Mouse (Mus musculus) liver, embryonic 13.5 days (tissue): ENCODE measurements at regions not wholly inside any gene's neighbourhood (a gene's known extent, or its start where the extent isn't known, plus 50 kb on each side); places are given as distances from the start of the nearest gene placed in this dataset.
"Not testable (repeated sequence)": the region's sequence is repeated elsewhere in the genome, so short reads cannot be mapped to it uniquely, and the experiment has no call there.

ENCODE experiments used
- ATAC-seq: fragments of 200-750 bp; cut with Nextera tagmentation; 2 replicates; pipeline ENCODE4 v1.8.0; 2017; ENCODE audit warnings: low read depth, mild to moderate bottlenecking, moderate number of reproducible peaks, moderate library complexity
- DNase-seq: peaks from one replicate; pipeline ENCODE4 v3.0.0; 2022
- H3K27ac ChIP-seq: fragments of 300-500 bp; sonication (generic); 2 replicates; pipeline ENCODE4 v1.5.1; 2015; ENCODE audit warnings: moderate library complexity, mild to moderate bottlenecking, inconsistent platforms
- H3K27me3 ChIP-seq: fragments of 300-500 bp; sonication (generic); 2 replicates; pipeline ENCODE4 v1.6.1; 2015; ENCODE audit warnings: mild to moderate bottlenecking, inconsistent platforms
- H3K36me3 ChIP-seq: fragments of 300-500 bp; sonication (generic); 2 replicates; pipeline ENCODE4 v1.6.1; 2015; ENCODE audit warnings: mild to moderate bottlenecking, inconsistent platforms
- H3K4me1 ChIP-seq: fragments of 300-500 bp; sonication (generic); replicated peaks from 2 replicates; pipeline ENCODE4 v1.6.1; 2015; ENCODE audit warnings: inconsistent platforms
- H3K4me2 ChIP-seq: fragments of 300-500 bp; sonication (generic); 2 replicates; pipeline ENCODE4 v1.6.1; 2015; ENCODE audit warnings: inconsistent platforms, mild to moderate bottlenecking, moderate library complexity
- H3K4me3 ChIP-seq: fragments of 300-500 bp; sonication (generic); replicated peaks from 2 replicates; pipeline ENCODE4 v1.5.1; 2015; ENCODE audit warnings: mild to moderate bottlenecking, inconsistent platforms
- H3K9ac ChIP-seq: fragments of 300-500 bp; sonication (generic); 2 replicates; pipeline ENCODE4 v1.6.1; 2015; ENCODE audit warnings: mild to moderate bottlenecking, inconsistent platforms
- H3K9me3 ChIP-seq: fragments of 300-500 bp; sonication (generic); replicated peaks from 2 replicates; pipeline ENCODE4 v1.6.1; 2016; ENCODE audit warnings: inconsistent platforms
- WGBS: fragments of 180-500 bp; shearing (Covaris S2); methylation state at CpG from one replicate; pipeline ENCODE4 v1.1.7; 2015; ENCODE audit not compliant: insufficient replicate concordance; 5-methylcytosine and 5-hydroxymethylcytosine counted together

GRCm38 (mm10) chr12:32122915-32123314 is 61.8 kb upstream of the Prkar2b start:
- peaks cover 45% of the 10 kb centered on the region for H3K4me1 ChIP-seq
- peak overlapping the region; percentile 100 for H3K27ac ChIP-seq
- peak overlapping the region; percentile 92 for H3K9ac ChIP-seq
- ATAC-seq (peak; percentile 94), DNase-seq (peak; percentile 85)
- no peaks in the 10 kb centered on the region for H3K27me3 ChIP-seq
- 7% methylated on average over 2 of the region's 2 CpGs for WGBS
- peak overlapping the region; percentile 73 for H3K4me2 ChIP-seq
- H3K9me3 ChIP-seq: no peaks in the 10 kb centered on the region
- H3K36me3 ChIP-seq: no peaks in the 10 kb centered on the region
- peak overlapping the region; percentile 67 for H3K4me3 ChIP-seq

- H3K4me3 ChIP-seq: peak overlapping the region; percentile 67
- not testable (repeated sequence) for H3K36me3 ChIP-seq, H3K27me3 ChIP-seq, H3K9me3 ChIP-seq, DNase-seq, ATAC-seq
- peak overlapping the region; percentile 73 for H3K4me2 ChIP-seq
- H3K4me1 ChIP-seq: peaks cover 41% of the 10 kb centered on the region
- whole genome bisulfite sequencing: 61% methylated on average over 1 of the region's 1 CpGs
- peak overlapping the region; percentile 92 for H3K9ac ChIP-seq
- H3K27ac ChIP-seq: peak overlapping the region; percentile 100
Measured at GRCm38 (mm10) chr12:32122007-32122406, 60.9 kb upstream of the Prkar2b start.

- Histone ChIP-seq H3K4me2 (peak overlapping the region; percentile 72), H3K9me3 (no peaks in the 10 kb centered on the region), H3K4me3 (peak overlapping the region; percentile 55), H3K36me3 (peaks cover 69% of the 10 kb centered on the region), H3K27ac (peak overlapping the region; percentile 95), H3K27me3 (no peaks in the 10 kb centered on the region), H3K9ac (peak overlapping the region; percentile 80), H3K4me1 (peaks cover 96% of the 10 kb centered on the region)
- WGBS: 72% methylated on average over 5 of the region's 5 CpGs
- DNase-seq (no peak), ATAC-seq (no peak)
Measured at GRCm38 (mm10) chr12:32112691-32113090, 51.6 kb upstream of the Prkar2b start.

GRCm38 (mm10) chr12:32111508-32112119 is 50.5 kb upstream of the Prkar2b start:
- H3K27ac ChIP-seq: peak overlapping the region; percentile 95
- WGBS: 16% methylated on average over 7 of the region's 7 CpGs
- H3K27me3 ChIP-seq: no peaks in the 10 kb centered on the region
- peak overlapping the region; percentile 55 for H3K4me3 ChIP-seq
- H3K4me1 ChIP-seq: peaks cover 97% of the 10 kb centered on the region
- H3K9ac ChIP-seq: peak overlapping the region; percentile 80
- H3K36me3 ChIP-seq: peaks cover 65% of the 10 kb centered on the region
- no peaks in the 10 kb centered on the region for H3K9me3 ChIP-seq
- ATAC-seq (no peak), DNase-seq (no peak)
- peak overlapping the region; percentile 72 for H3K4me2 ChIP-seq

- Histone ChIP-seq H3K27ac (peak overlapping the region; percentile 95), H3K9me3 (no peaks in the 10 kb centered on the region), H3K4me3 (peak overlapping the region; percentile 55; the same call in 1 of the 2 replicates), H3K27me3 (no peaks in the 10 kb centered on the region), H3K9ac (peak overlapping the region; percentile 80), H3K36me3 (peaks cover 58% of the 10 kb centered on the region), H3K4me2 (peak overlapping the region; percentile 72), H3K4me1 (peaks cover 97% of the 10 kb centered on the region)
- 13% methylated on average over 5 of the region's 5 CpGs for WGBS
- DNase-seq (peak; percentile 87), ATAC-seq (peak; percentile 96)
Measured at GRCm38 (mm10) chr12:32110903-32111302, 49.8 kb upstream of the Prkar2b start.
